In genomic region chr12:12023819-12024470, GRCm38 (mm10) we compare ENCODE assay signal across 22 mouse cellular contexts.
DNase-seq lines count a peak whose midpoint lies in the region; ATAC-seq and TF ChIP-seq lines count a peak whose summit lies in the region.
"Had no signal": no experiment of that assay in that cellular context is flagged by ENCODE, and none has a peak within 500 bp of the region (broad histone marks: within the 10 kb centered on the region; RNA-seq: fewer than 3 reads in every experiment).

No protein-coding gene starts in this region.

- peak; percentile 50 to 67 for DNase-seq in frontal cortex, adult 2 months (ENCODE audit: extremely low spot score in 1 of 2, low spot score in 1 of 2)
- no peak for DNase-seq in frontal cortex, postnatal 10 days (ENCODE audit: low spot score in 2 of 2)
- DNase-seq in midbrain, embryonic 14.5 days = peak; percentile 45
- DNase-seq in frontal cortex, postnatal 36 days (ENCODE audit: low spot score in 2 of 2) = peak; percentile 28 to 62
- no peak for DNase-seq in urinary bladder, adult 18-20 months (ENCODE audit: low spot score in 2 of 2)
- DNase-seq: adrenal gland, adult 8-10 months; B cell, adult 2 months; cerebellum, adult 11-12 months; cerebellum, postnatal 25 days; gastrocnemius, postnatal 36 days; heart, postnatal 14 days; liver, postnatal 0 days had no signal

- ATAC-seq in midbrain, embryonic 14.5 days (ENCODE audit: low FRiP score, low TSS enrichment) = no peak
- ATAC-seq in midbrain, embryonic 16.5 days = no peak
- ATAC-seq: intestine, embryonic 16.5 days; liver, postnatal 0 days had no signal

- H3K9ac ChIP-seq in midbrain, embryonic 14.5 days (replicated peaks; ENCODE audit: low read length) = no peak overlapping the region
- no peak overlapping the region for H3K9ac ChIP-seq in midbrain, embryonic 16.5 days (ENCODE audit: low read depth, low read length)
- H3K9ac ChIP-seq: hindbrain, embryonic 15.5 days; limb, embryonic 15.5 days; liver, postnatal 0 days had no signal

- H3K4me3 ChIP-seq in midbrain, embryonic 14.5 days (replicated peaks; ENCODE audit: low read depth, low read length) = no peak overlapping the region
- no peak overlapping the region for H3K4me3 ChIP-seq in midbrain, embryonic 16.5 days (ENCODE audit: low read depth, low read length)
- H3K4me3 ChIP-seq in olfactory bulb, adult 2 months (ENCODE audit: insufficient read depth, low read depth, low read length) = no peak overlapping the region
- H3K4me3 ChIP-seq: erythroblast, embryonic 14.5 days; hindbrain, embryonic 15.5 days; layer of hippocampus, adult 2 months; limb, embryonic 15.5 days had no signal

- no peak for TF ChIP-seq POLR2A in olfactory bulb, adult 2 months (IDR thresholded peaks at IDR 0.05; ENCODE audit: insufficient read depth, low read depth, low read length)

- H3K27me3 ChIP-seq in midbrain, embryonic 14.5 days (ENCODE audit: control insufficient read depth, insufficient read depth, low read length) = no peaks in the 10 kb centered on the region
- no peaks in the 10 kb centered on the region for H3K27me3 ChIP-seq in midbrain, embryonic 16.5 days (ENCODE audit: control insufficient read depth, insufficient read depth, low read depth, low read length)
- H3K27me3 ChIP-seq: hindbrain, embryonic 15.5 days; limb, embryonic 15.5 days had no signal

- H3K4me2 ChIP-seq in midbrain, embryonic 14.5 days (ENCODE audit: low read length) = no peak overlapping the region
- H3K4me2 ChIP-seq in midbrain, embryonic 16.5 days (ENCODE audit: low read length) = no peak overlapping the region
- H3K4me2 ChIP-seq: heart, embryonic 11.5 days; hindbrain, embryonic 15.5 days; limb, embryonic 15.5 days had no signal

- H3K9me3 ChIP-seq in midbrain, embryonic 14.5 days (ENCODE audit: control insufficient read depth, low read length) = no peaks in the 10 kb centered on the region
- H3K9me3 ChIP-seq in midbrain, embryonic 16.5 days (replicated peaks; ENCODE audit: control insufficient read depth, low read length, poor library complexity, severe bottlenecking) = no peaks in the 10 kb centered on the region
- H3K9me3 ChIP-seq: hindbrain, embryonic 15.5 days; limb, embryonic 15.5 days had no signal

- no peak overlapping the region for H3K27ac ChIP-seq in midbrain, embryonic 14.5 days (replicated peaks; ENCODE audit: low read depth, low read length)
- H3K27ac ChIP-seq in midbrain, embryonic 16.5 days (ENCODE audit: low read length) = no peak overlapping the region
- peak overlapping the region; percentile 16; the same call in 1 of the 2 replicates for H3K27ac ChIP-seq in olfactory bulb, adult 2 months (ENCODE audit: insufficient read depth, low read depth, low read length)
- H3K27ac ChIP-seq: hindbrain, embryonic 15.5 days; kidney, postnatal 0 days; layer of hippocampus, adult 2 months; limb, embryonic 15.5 days; stomach, postnatal 0 days had no signal

- no peaks in the 10 kb centered on the region for H3K4me1 ChIP-seq in midbrain, embryonic 14.5 days (ENCODE audit: control insufficient read depth, insufficient read depth, low read length)
- H3K4me1 ChIP-seq in midbrain, embryonic 16.5 days (ENCODE audit: control insufficient read depth, insufficient read depth, low read length) = no peaks in the 10 kb centered on the region
- no peaks in the 10 kb centered on the region for H3K4me1 ChIP-seq in olfactory bulb, adult 2 months (ENCODE audit: control insufficient read depth, insufficient read depth, low read length)
- H3K4me1 ChIP-seq: hindbrain, embryonic 15.5 days; limb, embryonic 15.5 days had no signal

- TF ChIP-seq CTCF in olfactory bulb, adult 2 months (IDR thresholded peaks at IDR 0.05; ENCODE audit: insufficient read depth, low read depth, low read length) = no peak

- no peaks in the 10 kb centered on the region for H3K36me3 ChIP-seq in midbrain, embryonic 14.5 days (ENCODE audit: control insufficient read depth, insufficient read depth, low read length)
- H3K36me3 ChIP-seq in midbrain, embryonic 16.5 days (ENCODE audit: control insufficient read depth, insufficient read depth, low read length) = no peaks in the 10 kb centered on the region
- H3K36me3 ChIP-seq: hindbrain, embryonic 15.5 days; limb, embryonic 15.5 days had no signal

- 82% methylated on average over 6 of the region's 6 CpGs for WGBS in midbrain, embryonic 14.5 days
- WGBS in midbrain, embryonic 16.5 days = 70% methylated on average over 6 of the region's 6 CpGs
- WGBS in olfactory bulb, adult 2 months = 49% methylated on average over 6 of the region's 6 CpGs

Comparison
In these comparisons a context has a peak if more than half of its experiments do, and no peak if none do; other contexts are left out.
1. DNase-seq: peak in frontal cortex, adult 2 months (2 of 2), midbrain, embryonic 14.5 days (single experiment) and frontal cortex, postnatal 36 days (2 of 2); none in frontal cortex, postnatal 10 days (0 of 2) and urinary bladder, adult 18-20 months (0 of 2).